Mouse (Mus musculus) common myeloid progenitor, adult 5-6 weeks (primary cell): Measurements from ENCODE around the gene Ctbp2. TPM values are rescaled to one million over a fixed set of nuclear protein-coding genes. Genes with fewer than 3 reads are reported as not detected.

Experiments used
- ATAC-seq: replicated peaks from 2 replicates; pipeline ENCODE4 v1.8.0; 2016; ENCODE audit warnings: low read depth, mild to moderate bottlenecking, moderate TSS enrichment, inconsistent platforms; ENCODE audit not compliant: poor library complexity, severe bottlenecking
- total RNA-seq: library from RNA; stranded (forward); fragments of 200-1000, 187-1606 nt; gene quantifications from 2 replicates; pipeline ENCODE4 v1.2.3, GENCODE M21; 2017

The Ctbp2 gene
- total RNA-seq, 1 experiment from 2014 or later = 43.4 TPM

DNA sequence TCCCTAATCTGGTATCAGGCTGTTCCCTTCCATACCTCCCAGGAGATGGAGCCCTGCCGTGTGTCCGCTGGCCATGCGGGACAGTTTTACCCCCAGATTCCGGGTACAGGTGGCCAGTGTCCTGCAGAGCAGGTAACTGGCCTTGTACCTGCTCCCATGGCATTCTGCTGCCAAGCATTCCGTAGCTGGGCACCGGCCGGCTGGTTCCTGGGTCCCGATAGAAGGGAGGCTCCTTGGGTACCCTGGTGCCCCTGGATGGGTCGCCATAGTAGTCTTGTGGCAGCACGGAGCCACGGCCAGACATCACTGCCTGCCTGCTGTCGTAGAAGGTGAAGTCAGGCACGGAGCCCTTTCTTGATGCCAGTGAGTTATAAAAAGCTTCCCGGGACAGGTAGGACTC, 109.5 kb downstream of the Ctbp2 start:
- no peak for ATAC-seq

DNA sequence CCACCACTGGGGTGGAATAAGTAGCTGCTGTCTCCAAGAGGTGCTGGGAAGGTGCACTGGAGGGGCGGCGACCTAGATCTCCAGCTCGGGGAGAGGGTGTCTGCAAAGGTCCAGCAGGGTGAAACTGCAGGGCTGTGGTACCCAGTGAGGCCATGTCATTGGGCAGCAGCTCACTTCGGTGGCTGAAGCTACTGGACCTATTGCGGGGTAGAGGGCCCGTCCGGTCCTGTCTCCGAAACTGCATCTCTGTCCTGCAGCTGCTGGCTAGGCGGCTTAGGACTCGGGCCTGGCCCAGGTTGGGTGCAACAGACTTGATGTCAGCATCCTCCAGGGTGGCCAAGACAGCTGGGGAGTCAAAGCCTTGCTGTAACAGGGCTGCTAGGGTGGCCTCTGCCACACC, 110.2 kb downstream of the Ctbp2 start:
- no peak for ATAC-seq

DNA sequence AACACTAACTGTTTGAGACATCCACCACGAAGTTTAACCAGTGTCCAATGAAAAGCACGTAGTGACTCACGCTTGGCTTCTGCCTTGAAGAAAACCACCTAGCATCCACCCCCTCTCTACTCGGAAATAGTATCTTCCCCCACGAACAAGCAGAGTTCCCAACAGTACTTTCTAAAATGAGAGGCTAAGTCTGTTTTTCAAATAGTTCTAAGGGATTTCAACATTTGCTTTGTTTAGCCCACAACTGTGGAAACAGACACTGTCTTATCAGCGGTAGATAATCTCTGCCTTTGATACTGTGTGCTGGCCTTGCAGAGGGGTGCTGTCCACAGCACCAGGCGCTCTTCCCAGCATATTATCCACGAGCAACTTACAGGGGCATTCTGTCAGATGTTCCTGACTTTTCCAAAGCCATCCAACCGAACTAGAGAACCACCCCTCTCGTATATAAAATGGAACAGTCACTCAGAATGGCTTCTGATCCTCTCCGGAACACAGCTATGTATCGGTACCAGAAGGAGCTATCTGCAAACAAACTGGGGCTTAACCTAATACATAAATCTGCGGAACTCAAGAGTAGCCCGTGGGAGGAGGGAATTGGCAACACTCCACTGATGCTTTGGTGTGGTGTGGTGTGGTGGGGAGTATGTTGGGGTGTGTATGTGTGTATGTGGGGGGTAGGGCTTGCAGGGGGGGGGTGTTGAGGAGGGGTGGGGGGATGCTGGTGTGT, 111.4 kb downstream of the Ctbp2 start:
- no peak for ATAC-seq

DNA sequence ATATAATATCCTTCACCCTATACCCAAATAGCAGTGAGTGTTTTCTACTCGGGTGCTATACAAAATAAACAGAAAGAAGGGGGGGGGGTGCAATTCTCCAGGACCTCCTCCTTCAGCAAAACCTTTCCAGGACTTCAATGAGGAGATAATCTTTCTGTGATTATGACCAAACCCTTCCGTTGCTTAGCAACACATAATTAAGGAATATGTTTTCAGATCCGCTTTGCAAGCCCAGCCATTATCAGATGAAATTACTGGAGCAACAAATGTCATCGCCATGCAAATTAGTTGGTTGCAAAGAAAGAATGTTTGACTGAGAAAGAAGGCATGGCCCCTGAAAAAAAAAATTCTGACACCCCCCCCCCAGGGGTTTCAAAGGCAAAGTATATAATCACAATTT, 112.5 kb downstream of the Ctbp2 start:
- ATAC-seq = no peak

DNA sequence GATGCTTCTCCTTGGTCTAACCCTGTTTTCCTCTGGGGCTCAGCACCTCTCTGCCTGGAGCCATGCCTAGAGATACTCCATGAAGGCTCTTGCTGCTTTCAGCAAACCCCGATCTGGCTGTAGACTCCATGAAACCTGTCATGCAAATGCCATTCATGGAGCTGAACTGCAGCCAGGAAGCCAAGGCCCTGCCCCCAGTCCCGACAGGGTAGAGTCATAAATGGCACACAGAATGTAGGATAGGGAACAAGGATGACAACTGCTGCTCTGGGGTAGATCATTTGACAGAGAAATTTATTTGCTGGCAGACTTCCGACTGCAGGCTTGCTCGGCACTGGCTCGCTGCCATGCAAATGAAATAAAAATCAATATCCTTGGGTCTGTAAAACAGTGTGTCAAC, 113.0 kb downstream of the Ctbp2 start:
- no peak for ATAC-seq

DNA sequence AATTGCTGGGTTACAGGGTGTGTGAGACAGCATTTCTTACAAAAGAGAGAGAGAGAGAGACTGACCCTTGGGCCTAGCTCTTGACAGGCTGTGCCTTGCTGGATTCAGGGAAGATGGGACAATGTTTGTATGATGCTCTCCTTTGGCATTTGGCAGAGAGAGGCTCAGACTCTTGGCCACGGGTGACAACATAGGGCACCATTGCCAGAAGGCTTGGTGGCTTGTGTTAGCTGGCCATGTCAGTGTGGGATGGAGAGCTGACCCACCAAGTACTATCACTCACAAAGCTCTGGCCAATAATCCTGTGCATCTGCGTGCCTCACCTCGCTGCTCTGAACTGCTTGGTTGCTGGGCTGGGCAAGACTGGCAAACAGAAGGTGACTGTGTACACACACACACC, 113.7 kb downstream of the Ctbp2 start:
- no peak for ATAC-seq

DNA sequence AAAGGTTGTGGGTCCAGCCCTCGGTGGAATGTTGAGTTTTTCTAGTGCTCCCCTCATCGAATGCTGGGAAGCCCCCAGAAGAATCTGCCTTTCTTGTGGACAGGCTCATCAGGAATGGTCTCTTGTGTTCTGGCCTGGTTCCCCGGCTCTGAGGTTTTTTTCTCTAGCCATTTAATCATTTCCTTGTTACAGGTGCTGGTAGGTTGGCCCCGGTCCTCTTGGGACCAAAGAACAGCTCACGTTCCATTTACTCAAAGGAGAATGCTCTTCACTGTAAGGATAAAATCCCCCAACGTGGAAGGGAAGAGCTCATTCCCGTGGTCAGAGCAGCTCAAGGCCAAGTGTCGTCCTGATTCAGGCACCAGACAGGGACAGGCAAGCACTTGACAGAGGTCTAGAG, 114.5 kb downstream of the Ctbp2 start:
- ATAC-seq = no peak

DNA sequence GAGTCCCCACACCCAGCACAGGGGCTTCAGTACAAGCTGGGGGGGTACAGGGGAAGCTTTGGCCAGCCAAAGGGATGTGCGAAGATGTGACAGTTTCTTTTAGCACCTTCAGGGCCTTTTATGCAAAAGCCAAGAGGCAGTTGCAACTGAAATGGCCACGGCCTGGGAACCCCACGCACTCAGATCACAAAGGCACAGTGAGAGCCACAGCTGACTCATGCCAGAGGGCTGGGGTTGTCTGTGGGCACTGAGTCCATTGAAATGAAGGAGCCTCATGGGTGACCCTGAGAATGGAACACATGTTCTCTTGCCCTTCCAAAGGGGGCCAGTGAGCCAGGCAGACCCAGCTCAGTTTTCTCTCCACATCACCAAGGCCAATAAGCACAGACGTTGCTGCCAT, 115.5 kb downstream of the Ctbp2 start:
- ATAC-seq = no peak

DNA sequence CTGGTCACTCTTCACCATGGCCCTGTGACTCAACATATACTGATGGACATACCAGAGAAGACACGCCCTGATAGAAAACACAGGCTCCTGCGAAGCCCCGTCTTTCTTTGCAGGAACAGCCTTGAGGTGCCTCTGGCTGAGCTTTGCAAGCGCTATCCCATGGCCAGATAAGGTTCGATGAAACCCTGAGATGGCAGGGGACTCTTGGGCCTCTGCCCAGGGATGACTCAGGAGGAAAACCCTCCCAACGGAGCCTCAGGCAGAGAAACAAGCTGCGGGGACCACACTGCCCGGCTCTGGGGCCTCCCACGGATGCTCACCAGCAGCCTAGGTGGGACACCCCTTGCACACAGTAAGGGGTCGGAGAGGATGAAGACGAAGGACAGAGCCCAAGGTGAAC, 116.8 kb downstream of the Ctbp2 start:
- no peak for ATAC-seq

DNA sequence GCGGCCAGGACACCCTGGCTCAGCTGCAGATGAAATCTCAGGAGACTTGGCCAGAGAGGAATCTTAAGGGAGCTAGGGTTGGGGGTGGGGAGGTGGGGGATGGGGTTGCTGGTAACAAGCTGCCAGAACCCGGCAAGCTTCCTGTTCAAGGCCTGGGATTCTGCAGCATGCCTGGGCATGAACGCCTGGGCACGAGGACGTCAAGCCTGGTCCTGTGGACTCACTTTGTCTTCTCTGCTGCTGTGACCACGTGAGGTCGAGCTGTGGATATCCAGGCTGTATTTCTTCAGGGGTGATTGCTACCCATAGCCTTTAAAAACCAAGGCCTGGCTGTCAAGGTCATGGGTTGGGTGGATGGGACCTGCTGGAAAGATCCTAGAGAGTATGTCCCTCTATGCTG, 118.4 kb downstream of the Ctbp2 start:
- no peak for ATAC-seq

DNA sequence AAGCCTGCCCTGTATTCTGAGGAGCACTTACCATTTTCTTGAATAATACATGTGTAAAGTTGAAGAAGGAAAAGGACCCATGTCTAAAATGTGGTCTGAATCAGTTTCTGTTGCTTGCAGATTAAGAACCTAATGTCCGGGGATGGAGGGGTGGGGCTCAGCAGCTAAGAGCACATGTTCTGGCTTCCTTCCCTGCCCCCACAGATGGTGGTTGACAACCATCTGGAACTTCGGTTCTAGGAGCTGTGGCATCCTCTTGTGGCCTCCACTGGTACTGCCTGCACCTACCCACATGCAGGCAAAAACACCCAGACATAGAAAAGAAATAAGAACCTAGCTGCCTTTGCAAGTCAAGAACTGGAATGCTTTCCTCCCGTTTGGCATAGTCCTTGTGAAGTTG, 120.7 kb downstream of the Ctbp2 start:
- ATAC-seq = peak; percentile 98

DNA sequence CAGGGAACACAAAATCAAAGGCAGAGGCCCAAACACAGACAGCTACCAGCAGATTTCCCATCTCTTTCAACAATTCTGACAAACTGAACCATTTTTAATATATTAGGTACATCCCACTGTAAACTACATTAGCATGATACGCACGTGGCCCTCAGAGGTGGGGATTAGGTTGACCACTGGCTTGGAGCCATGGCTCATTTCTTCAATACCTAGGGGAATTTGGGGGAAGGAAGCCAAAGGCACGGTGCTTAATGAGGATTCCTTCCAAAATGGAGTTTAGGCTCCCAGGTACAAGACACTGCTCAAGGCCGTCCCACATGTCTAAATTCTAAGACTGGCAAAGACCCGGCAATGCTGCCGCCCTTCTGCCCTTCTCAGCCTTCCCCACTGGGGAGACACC, 121.9 kb downstream of the Ctbp2 start:
- ATAC-seq = no peak

DNA sequence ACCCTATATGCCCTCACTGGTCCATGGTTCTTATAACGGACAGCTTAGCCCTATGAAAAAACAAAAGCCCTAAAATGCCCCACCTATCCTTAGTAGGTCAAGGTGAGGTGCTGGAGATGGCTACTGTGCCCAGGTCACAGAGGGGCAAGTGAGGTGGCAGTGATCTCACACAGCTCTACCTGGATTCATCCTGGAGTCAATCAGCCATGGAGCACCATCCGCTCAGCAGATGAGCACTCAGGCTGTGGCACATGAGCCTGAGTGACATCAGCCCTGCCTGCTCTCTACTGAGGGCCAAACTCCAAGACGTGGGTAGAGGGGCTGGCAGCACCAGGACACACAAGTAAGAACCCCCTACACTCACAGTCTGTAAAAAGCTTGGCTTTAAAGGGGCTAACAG, 122.8 kb downstream of the Ctbp2 start:
- ATAC-seq = no peak

DNA sequence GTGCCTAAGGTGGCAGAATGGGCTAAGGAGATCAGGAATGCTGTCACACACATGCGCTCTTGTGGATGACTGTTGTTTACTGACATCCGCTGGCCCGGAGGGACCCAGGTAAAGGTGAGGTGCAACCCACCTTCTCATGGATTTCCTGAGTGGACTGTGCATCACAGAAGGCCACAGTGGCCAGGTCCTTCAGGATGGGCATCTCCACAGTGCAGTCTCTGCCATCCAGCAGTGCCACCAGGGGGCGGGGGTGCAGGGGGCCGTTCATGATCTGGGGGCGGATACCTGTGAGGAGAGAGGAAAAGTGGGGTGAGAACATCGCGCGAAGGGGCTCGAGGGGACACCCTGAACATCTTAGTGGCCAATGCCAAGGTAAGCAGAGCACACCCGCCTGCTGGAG, 125.1 kb downstream of the Ctbp2 start:
- no peak for ATAC-seq

DNA sequence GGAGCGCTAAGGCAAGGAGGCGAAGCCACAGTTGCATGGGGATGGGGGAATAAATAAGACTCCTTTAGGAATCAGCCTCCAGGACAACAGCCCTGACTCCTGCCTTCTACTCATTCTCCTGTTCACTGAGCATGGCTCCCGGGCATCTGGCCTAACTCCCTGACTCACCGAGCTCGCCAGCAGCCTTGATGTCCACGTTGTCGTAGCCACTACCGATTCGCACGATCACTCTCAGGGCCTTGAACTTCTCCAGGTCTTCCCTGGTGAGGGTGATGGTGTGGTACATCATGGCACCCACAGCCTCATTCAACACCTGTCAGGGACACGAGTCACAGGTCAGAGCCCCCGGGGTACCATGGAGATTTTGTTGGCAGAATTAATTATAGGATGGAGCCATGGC, 125.5 kb downstream of the Ctbp2 start:
- ATAC-seq = no peak

DNA sequence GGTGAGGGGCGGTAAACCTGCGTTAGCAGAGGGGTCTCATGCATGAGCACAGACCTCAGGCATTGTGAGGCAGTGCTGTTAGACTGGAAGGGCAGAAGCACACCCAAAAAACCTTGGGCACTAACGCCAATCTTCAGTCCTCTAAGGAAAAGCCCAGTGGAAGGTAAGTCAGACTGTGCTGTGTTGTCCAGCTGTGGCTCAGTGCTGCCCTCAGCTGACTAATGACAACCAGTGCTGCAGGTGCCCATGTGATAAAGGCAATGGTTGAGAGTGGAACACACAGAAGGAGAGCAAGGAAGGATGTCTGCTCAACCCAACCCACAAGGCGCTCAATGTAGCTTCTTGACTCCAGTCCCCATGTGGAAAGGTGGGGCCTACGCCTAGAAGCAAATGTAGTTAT, 127.8 kb downstream of the Ctbp2 start:
- ATAC-seq = peak; percentile 65

DNA sequence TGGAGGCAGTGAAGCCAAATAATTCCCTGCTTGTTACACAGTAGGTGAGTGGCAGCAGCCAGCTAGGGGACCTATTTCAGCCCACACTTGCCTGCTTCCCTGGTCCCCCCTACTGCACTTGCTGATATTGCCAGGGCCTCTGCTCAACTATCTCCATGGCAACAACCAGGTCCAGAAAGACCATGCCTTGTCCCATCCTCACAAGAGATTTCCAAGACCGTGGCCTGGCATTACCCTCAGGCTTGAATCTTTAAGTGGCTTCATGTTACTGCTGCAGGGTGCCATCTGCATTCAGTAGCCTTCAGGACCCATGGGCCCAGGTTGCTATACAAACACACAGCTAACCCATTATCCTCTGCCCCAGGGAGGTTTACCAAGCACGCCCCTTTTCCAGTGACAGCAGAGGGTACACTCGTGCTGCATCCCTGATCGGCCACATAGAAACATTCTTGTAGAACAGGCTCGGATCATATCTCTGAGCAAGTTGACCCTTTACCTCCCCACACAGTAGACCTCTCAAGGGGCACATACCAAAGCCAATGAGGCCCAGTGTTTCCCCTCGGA, 129.4 kb downstream of the Ctbp2 start:
- no peak for ATAC-seq

DNA sequence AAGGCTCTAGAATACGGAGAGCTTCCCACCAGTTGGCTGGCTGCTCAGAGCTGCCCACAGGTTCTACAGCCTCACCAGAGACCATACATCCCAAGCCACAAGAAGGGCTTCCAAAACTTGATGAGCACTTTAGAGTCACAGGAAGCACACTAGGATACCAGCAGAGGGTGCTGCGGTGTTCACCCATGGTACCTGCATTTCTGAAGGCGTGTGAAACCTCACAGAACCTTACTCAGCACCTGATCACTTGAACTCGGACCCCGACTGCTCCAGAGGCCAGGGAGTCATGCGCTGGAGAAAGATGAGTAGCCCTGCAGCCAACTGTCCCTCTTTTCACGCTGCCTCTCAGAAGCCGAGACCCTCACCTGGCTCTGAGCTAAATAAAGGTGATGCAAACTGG, 130.0 kb downstream of the Ctbp2 start:
- ATAC-seq = no peak

DNA sequence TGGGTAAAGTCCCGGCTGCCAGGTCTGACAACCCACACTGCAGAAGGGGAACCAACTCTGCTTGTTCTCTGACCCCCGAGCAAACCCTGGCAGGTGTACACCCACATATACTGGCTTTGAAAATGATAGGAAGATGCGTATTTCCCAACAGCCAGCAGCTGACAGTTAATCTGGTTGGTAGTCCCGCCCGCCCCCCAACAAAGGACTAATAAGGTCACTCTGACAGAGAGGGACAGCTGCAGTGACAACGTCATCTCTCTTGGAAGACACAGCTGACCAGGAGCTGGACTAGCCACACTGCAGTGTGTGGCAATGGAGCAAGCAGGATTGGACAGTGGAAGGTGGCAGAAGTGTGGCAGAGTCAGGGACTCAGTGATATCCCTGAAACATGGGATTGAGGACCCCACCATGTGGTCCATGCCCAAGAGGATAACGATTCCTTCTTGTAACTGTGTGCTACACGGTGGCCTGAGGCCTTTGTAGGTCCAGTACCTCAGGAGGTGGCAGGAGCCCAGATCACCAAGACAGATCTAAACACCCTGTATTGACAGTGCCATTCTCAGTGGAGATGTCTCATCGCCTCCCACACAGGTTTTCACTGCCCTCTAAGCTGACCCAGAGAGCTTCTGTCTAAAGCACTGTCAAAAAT, 131.1 kb downstream of the Ctbp2 start:
- no peak for ATAC-seq

DNA sequence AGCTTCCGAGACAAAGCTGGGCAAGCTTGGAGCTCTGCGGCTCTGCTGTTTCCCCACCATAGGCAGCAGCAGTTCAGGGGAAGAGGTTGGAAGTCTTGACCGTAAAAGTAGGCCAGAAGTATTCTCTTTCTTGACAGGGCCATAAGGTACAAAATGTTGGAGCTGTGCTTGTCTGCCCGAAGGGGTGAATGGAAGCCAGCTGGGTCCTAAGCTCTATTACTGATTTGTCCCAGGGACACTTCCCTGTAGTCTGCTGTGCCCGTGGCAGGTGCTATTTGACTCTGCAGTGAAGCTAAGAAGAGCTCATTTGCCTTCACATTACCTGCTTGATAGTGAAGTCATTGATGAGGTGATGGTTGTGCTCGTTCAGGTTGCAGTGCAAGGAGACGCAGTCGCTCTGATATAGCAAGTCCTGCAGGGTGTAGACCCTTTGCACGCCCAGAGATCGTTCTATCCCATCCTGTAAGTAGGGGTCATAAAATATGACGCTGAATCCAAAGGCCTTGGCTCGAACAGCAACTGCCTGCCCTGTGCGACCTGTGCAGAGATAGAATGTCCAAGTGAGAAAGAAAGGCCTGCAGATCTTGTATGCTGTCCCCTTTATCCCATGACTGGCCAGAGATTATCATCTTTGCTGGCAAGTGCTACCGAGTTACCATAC, 132.8 kb downstream of the Ctbp2 start:
- ATAC-seq = no peak

DNA sequence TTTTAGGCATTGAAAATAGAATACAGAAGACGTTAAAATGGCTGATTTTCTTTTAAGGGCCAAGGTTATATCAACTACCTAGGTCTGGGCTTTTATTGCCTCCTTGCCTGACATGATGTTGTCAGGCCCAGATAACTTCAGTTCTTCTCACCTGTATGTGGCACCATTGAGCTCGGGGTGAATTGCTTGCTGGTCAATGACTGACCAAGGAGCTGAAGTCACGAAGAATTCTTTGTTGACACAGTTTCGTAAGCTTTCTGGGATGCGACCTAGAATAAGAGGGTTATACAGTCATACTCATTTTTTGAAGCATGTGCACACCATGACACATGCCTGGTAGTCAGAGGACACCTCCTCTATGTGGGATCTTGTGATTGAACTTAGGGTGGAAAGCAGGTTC, 134.3 kb downstream of the Ctbp2 start:
- no peak for ATAC-seq
